Mouse (Mus musculus) liver, postnatal 0 days (tissue): ENCODE measurements around the gene Ddx25. TPM values are rescaled to one million over a fixed set of nuclear protein-coding genes. Genes with fewer than 3 reads are reported as not detected.

Experiments used
- ATAC-seq: fragments of 200-750 bp; cut with Nextera tagmentation; 2 replicates; pipeline ENCODE4 v1.8.0; 2017; ENCODE audit warnings: mild to moderate bottlenecking, moderate library complexity
- DNase-seq: peaks from one replicate; pipeline ENCODE4 v3.0.0-alpha.2; 2016
- H3K27ac ChIP-seq: fragments of 300-500 bp; sonication (generic); 2 replicates; pipeline ENCODE4 v1.5.1; 2014; ENCODE audit warnings: antibody characterized with exemption, moderate library complexity, mild to moderate bottlenecking, low read depth
- H3K27me3 ChIP-seq: fragments of 300-500 bp; sonication (generic); 2 replicates; pipeline ENCODE4 v1.6.1; 2014; ENCODE audit warnings: low read length, control low read depth, mixed read lengths; ENCODE audit not compliant: insufficient read depth
- H3K36me3 ChIP-seq: fragments of 300-500 bp; sonication (generic); replicated peaks from 2 replicates; pipeline ENCODE4 v1.6.1; 2014; ENCODE audit warnings: mild to moderate bottlenecking, control low read depth, low read length, moderate library complexity, mixed read lengths; ENCODE audit not compliant: insufficient read depth
- H3K4me1 ChIP-seq: fragments of 300-500 bp; sonication (generic); 2 replicates; pipeline ENCODE4 v1.6.1; 2014; ENCODE audit warnings: antibody characterized with exemption, mild to moderate bottlenecking, control low read depth; ENCODE audit not compliant: insufficient read depth
- H3K4me2 ChIP-seq: fragments of 300-500 bp; sonication (generic); 2 replicates; pipeline ENCODE4 v1.6.1; 2014; ENCODE audit warnings: low read depth, mild to moderate bottlenecking, low read length, moderate library complexity, mixed read lengths
- H3K4me3 ChIP-seq: fragments of 300-500 bp; sonication (generic); 2 replicates; pipeline ENCODE4 v1.5.1; 2014; ENCODE audit warnings: low read depth, low read length
- H3K9ac ChIP-seq: fragments of 300-500 bp; sonication (generic); replicated peaks from 2 replicates; pipeline ENCODE4 v1.6.1; 2014; ENCODE audit warnings: mild to moderate bottlenecking, moderate library complexity
- H3K9me3 ChIP-seq: fragments of 300-500 bp; sonication (generic); 2 replicates; pipeline ENCODE4 v1.6.1; 2016; ENCODE audit warnings: mild to moderate bottlenecking, control low read depth, low read length, mixed read lengths
- CTCF ChIP-seq: sonication (generic); IDR thresholded peaks from 2 replicates; pipeline ENCODE4 v1.5.1; 2016; ENCODE audit warnings: antibody characterized with exemption, low read depth
- EP300 ChIP-seq: IDR thresholded peaks from 2 replicates; pipeline ENCODE4 v1.6.1; 2016; ENCODE audit warnings: antibody characterized with exemption, low read depth, mild to moderate bottlenecking
- whole genome bisulfite sequencing: fragments of 180-500 bp; shearing (Covaris S2); extraction: QIAGEN DNeasy Blood & Tissue Kit; methylation state at CpG from one replicate; pipeline ENCODE4 v1.1.7; 2014; ENCODE audit not compliant: insufficient replicate concordance; 5-methylcytosine and 5-hydroxymethylcytosine counted together
- polyA plus RNA-seq: library from polyadenylated mRNA; unstranded; fragments of >200 nt; fragmentation: Nextera tagmentation; extraction: Ambion mirVana; gene quantifications from 2 replicates; pipeline ENCODE4 v1.2.1, GENCODE M21; 2015

The Ddx25 gene
- polyA plus RNA-seq, 1 experiment from 2014 or later: 0.09 TPM

- WGBS: 9% methylated on average over 2 of the region's 2 CpGs
- no peaks in the 10 kb centered on the region for H3K4me1 ChIP-seq
- H3K9ac ChIP-seq: no peak overlapping the region
- ATAC-seq: peak; percentile 62
- H3K4me2 ChIP-seq: no peak overlapping the region
- peak; percentile 48 for DNase-seq
- no peaks in the 10 kb centered on the region for H3K9me3 ChIP-seq
- no peak overlapping the region for H3K27ac ChIP-seq
- no peaks in the 10 kb centered on the region for H3K36me3 ChIP-seq
- H3K4me3 ChIP-seq: no peak overlapping the region
- H3K27me3 ChIP-seq: no peaks in the 10 kb centered on the region
- TF ChIP-seq EP300: no peak
- peak; percentile 85 for TF ChIP-seq CTCF
These were observed 23.2 kb downstream of the Ddx25 start for GRCm38 (mm10) chr9:35535110-35535509.

- DNase-seq (no peak), ATAC-seq (no peak)
- H3K36me3 ChIP-seq: no peaks in the 10 kb centered on the region
- no peak overlapping the region for H3K27ac ChIP-seq
- H3K9me3 ChIP-seq: no peaks in the 10 kb centered on the region
- TF ChIP-seq EP300 (no peak), CTCF (no peak)
- H3K27me3 ChIP-seq: no peaks in the 10 kb centered on the region
- no peak overlapping the region for H3K9ac ChIP-seq
- H3K4me1 ChIP-seq: no peaks in the 10 kb centered on the region
- H3K4me2 ChIP-seq: no peak overlapping the region
- WGBS: 68% methylated on average over 9 of the region's 9 CpGs
- H3K4me3 ChIP-seq: no peak overlapping the region
These were observed 25.1 kb downstream of the Ddx25 start for GRCm38 (mm10) chr9:35533266-35533665.

- TF ChIP-seq CTCF: no peak
- TF ChIP-seq EP300: no peak
- 31% methylated on average over 1 of the region's 1 CpGs for WGBS
- DNase-seq (no peak), ATAC-seq (no peak)
- Histone ChIP-seq H3K4me3 (no peak overlapping the region), H3K4me1 (no peaks in the 10 kb centered on the region), H3K27ac (no peak overlapping the region), H3K36me3 (no peaks in the 10 kb centered on the region), H3K9me3 (no peaks in the 10 kb centered on the region), H3K9ac (no peak overlapping the region), H3K4me2 (no peak overlapping the region), H3K27me3 (no peaks in the 10 kb centered on the region)
These were observed 28.5 kb downstream of the Ddx25 start for GRCm38 (mm10) chr9:35529796-35530195.

GRCm38 (mm10) chr9:35529141-35529540 lies 29.2 kb downstream of the Ddx25 start:
- 64% methylated on average over 3 of the region's 3 CpGs for WGBS
- TF ChIP-seq EP300 (no peak), CTCF (no peak)
- Histone ChIP-seq H3K36me3 (no peaks in the 10 kb centered on the region), H3K9ac (no peak overlapping the region), H3K4me1 (no peaks in the 10 kb centered on the region), H3K27ac (no peak overlapping the region), H3K9me3 (no peaks in the 10 kb centered on the region), H3K27me3 (no peaks in the 10 kb centered on the region), H3K4me3 (no peak overlapping the region), H3K4me2 (no peak overlapping the region)
- ATAC-seq (no peak), DNase-seq (no peak)

GRCm38 (mm10) chr9:35523941-35524411 lies 34.4 kb downstream of the Ddx25 start:
- Histone ChIP-seq H3K9me3 (no peaks in the 10 kb centered on the region), H3K27ac (no peak overlapping the region), H3K36me3 (no peaks in the 10 kb centered on the region), H3K9ac (no peak overlapping the region), H3K4me2 (no peak overlapping the region), H3K27me3 (no peaks in the 10 kb centered on the region), H3K4me3 (no peak overlapping the region), H3K4me1 (no peaks in the 10 kb centered on the region)
- TF ChIP-seq CTCF (peak; percentile 84), EP300 (no peak)
- DNase-seq: peak; percentile 62
- ATAC-seq: no peak; the same call in 1 of the 2 replicates
- WGBS: 22% methylated on average over 7 of the region's 7 CpGs

GRCm38 (mm10) chr9:35523541-35523940 lies 34.8 kb downstream of the Ddx25 start:
- WGBS: 63% methylated on average over 5 of the region's 5 CpGs
- TF ChIP-seq CTCF (no peak), EP300 (no peak)
- no peak overlapping the region for H3K27ac ChIP-seq
- H3K9me3 ChIP-seq: no peaks in the 10 kb centered on the region
- H3K36me3 ChIP-seq: no peaks in the 10 kb centered on the region
- no peaks in the 10 kb centered on the region for H3K4me1 ChIP-seq
- H3K4me2 ChIP-seq: no peak overlapping the region
- no peak for DNase-seq
- no peak for ATAC-seq
- H3K9ac ChIP-seq: no peak overlapping the region
- H3K4me3 ChIP-seq: no peak overlapping the region
- no peaks in the 10 kb centered on the region for H3K27me3 ChIP-seq
